Mouse (Mus musculus): ENCODE measurements around the gene Bag6.

Bag6 gene

DNA sequence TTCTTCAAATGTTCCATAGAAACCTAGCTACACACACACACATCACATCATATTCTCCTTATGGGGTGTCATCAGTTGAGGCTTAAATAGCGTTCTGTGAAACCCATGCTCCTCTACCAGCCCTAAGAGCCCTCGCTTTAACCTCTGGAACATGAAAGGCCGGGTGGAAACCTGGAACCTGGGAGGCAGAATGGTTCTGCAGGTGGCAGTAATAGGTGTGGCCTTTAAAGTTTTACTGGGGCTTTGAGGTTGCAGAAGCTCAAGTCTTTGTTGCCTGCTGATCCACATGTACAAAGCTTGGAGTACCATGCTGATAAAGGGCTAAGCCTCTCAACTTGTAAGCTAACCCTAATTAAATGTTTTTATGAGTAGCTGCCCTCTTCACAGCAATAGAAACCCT lies 12.4 kb downstream of the Bag6 start:
- DNase-seq (ENCODE audit: low read depth, low spot score) = no peak

GRCm38 (mm10) chr17:35147922-35148639 lies 13.1 kb downstream of the Bag6 start:
- no peak for DNase-seq (ENCODE audit: low read depth, low spot score)

- DNase-seq (ENCODE audit: low read depth, low spot score) = no peak
Observed at GRCm38 (mm10) chr17:35152121-35152520, 17.1 kb downstream of the Bag6 start.

DNA sequence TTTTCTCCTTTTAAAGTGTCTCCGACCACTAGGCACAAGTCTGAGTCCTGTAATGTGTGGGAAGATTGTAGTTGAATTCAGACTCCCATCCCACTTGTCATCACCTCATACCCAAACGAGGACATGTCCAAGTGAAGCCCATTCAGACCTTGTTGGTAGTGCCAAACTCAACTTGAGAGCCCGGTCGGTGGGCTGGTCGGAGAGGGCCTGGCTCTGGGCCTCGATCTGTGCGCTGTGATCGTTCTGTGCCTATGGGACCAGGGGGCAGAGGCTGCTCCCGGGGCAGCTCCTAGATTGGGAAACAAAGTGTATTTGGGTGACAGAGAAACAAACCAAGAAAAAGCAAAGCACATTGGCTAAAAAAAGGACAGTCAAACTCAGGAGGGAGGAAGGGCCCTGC lies 18.1 kb downstream of the Bag6 start:
- DNase-seq (ENCODE audit: low read depth, low spot score) = no peak

DNA sequence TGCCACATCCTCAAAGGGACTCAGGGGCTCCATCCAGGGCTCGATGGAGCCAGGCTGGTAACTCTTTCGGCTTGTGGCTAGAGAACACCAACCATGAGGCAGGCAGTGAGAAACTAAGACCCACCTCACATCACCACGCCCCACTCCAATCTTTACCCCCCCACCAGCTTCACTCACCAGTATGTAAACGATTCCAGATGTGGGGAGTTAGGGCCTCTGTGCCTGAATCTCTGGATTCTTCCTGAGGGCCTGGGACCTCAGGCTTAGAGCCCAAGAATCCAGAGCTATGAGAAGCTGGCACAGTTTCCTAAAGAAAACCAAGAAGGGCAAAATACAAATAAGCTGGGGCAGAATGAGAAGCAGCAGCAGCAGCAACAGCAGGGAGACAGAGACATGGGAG lies 19.0 kb downstream of the Bag6 start:
- DNase-seq (ENCODE audit: low read depth, low spot score) = no peak

- DNase-seq (ENCODE audit: low read depth, low spot score) = no peak
Observed at GRCm38 (mm10) chr17:35154616-35155015, 19.6 kb downstream of the Bag6 start.

DNA sequence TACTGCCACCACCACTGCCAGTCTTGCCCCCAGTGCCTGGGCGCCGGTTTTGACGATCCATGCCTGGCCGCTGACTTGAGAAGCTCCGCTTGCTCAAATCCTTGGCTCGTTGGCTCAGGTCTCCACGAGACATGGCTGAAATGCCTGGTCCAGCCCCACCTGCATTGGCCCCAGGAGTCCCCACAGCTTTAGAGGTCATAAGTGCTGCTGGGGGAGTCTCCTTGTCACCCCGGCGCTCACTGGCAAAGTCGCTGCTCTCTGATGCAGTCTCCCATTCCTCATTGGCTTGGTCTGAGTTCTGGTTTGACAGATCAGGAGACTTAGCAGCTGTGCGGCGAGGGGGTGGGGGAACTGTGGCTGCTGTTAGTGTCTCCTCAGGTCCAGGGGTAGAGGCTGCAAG lies 20.5 kb downstream of the Bag6 start:
- no peak for DNase-seq (ENCODE audit: low read depth, low spot score)

DNA sequence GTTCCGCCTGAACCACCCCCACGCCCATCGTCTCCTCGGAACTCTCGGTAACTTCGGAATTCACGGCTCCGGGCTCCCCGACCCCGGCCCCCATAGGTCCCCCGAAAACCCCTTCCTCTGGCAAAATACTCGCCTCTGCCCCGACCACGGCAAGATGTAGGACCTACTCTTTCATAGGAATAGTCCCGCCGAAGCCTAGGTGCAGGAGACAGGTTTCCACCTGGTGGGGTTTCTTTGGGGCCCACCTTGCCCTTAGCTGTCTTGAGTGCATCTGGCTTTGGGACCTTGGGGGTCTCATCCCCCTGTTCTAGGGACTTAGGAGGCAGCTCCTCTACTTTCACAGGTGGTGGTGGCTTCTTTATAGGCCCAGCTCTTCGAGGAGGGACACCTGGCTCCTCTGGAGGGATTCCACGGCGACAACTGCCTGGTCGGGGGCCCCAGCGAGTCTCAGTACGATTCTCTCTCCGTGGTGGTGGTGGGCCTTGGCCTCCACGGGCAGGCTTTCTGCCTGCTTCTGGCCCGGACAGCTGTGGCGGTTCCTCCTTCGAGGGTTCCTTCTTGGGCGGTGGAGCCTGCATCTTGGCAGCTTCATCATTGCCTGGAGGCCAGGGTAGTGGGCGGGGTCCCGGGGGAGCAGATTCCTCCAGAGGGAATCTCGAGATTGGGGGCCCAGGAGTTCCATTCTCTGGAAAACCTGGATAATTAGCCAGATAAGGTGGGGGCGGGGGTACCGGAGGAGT lies 21.7 kb downstream of the Bag6 start:
- DNase-seq (ENCODE audit: low read depth, low spot score) = no peak

DNA sequence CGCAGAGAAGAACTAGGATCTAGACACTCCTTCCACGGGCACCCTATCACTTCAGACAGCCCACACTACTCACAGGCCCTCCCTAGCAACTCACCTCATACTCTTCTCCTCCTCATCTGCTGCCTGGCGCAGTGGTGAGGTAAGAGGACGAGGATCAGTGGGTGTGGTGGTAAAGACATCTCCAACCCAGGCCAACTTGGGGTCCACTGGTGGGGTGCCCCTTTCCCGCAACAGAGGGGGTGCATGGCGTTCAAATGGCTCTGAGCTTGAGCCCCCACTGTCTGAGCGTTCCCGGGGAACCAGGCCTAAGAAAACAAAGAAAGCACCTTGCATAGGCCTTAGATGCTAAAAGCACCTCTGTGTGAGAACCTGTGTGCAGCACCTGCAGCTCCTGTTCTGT lies 22.3 kb downstream of the Bag6 start:
- no peak for DNase-seq (ENCODE audit: low read depth, low spot score)

GRCm38 (mm10) chr17:35157661-35158175 lies 22.7 kb downstream of the Bag6 start:
- no peak for DNase-seq (ENCODE audit: low read depth, low spot score)

GRCm38 (mm10) chr17:35158850-35159593 lies 24.0 kb downstream of the Bag6 start:
- no peak for DNase-seq (ENCODE audit: low read depth, low spot score)

GRCm38 (mm10) chr17:35159638-35160037 lies 24.7 kb downstream of the Bag6 start:
- no peak for DNase-seq (ENCODE audit: low read depth, low spot score)

DNA sequence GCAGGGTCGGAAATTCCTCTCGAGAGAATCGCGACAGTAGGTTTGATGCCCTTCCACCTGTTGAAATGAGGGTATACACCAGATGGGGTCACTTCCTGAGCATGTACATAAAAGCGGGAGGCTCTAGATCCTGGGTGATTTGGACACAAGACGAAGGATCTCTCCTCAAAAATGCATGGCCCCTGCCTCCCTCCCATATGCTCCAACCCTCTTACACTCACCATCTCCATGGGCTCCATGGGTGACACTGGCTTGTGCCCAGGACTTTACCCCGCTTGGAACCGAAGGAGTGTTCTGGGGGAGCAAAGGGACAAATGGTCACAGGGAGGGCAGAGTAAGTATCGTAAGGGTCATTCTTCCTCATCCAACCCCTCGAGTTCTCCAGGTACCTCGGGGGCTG lies 26.4 kb downstream of the Bag6 start:
- no peak for DNase-seq (ENCODE audit: low read depth, low spot score)

- no peak for DNase-seq (ENCODE audit: low read depth, low spot score)
Observed at GRCm38 (mm10) chr17:35162121-35162520, 27.1 kb downstream of the Bag6 start.

GRCm38 (mm10) chr17:35162730-35163129 lies 27.8 kb downstream of the Bag6 start:
- no peak for DNase-seq (ENCODE audit: low read depth, low spot score)

- no peak for DNase-seq (ENCODE audit: low read depth, low spot score)
Observed at GRCm38 (mm10) chr17:35163326-35164081, 28.5 kb downstream of the Bag6 start.

GRCm38 (mm10) chr17:35164218-35164567 lies 29.2 kb downstream of the Bag6 start:
- no peak for DNase-seq (ENCODE audit: low read depth, low spot score)

DNA sequence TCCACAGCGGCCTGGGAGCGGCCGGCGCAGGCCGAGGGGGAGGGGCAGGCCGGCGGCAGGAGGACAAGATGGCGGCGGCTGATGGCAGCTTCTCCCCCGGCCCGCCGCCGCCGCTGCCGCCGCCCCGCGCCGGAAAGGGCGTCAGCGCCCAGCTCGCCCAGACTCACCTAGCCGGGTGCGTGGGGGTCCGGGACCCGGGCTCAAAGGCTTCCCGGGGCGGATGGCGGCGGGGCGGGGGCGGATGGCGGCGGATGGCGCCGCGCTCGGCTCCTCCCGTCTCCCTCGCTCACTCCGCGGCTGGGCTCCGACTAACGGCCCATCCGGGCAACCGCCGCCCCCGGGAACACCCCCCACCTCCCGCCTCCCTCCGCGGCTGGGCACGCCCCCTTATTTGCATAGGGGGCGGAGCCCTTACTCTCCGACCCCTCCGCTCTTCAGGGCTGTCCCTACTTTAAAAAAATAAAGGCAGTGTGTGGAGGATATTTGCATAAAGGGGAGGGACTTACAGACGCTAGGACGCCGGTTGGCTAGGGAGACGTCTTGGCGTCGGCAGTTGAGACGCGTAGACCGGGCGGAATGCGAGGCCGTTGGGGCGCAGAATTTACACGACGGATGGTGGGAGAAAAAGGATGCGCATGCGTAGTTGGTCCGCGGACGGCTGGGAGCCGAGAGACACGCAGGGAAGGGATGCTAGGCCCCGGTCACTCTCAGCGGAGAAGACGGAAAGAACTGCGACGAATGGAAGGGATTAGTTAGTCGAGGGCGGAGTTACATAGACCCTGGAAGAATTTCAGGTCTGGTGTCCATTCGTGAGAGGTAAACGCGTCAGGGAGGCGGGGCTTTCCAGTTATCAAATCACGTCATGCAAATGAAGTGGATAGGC lies 29.8 kb downstream of the Bag6 start, which contains the start of gene Prrc2a:
Gene Prrc2a (minus strand): TSS at position 330 of the 883 bp plus-strand sequence.
- DNase-seq (ENCODE audit: low read depth, low spot score) = peak; percentile 96

GRCm38 (mm10) chr17:35165451-35166155 lies 30.6 kb downstream of the Bag6 start:
- no peak for DNase-seq (ENCODE audit: low read depth, low spot score)
